7 mouse cellular contexts compared by ENCODE assay signal in the genomic region with DNA sequence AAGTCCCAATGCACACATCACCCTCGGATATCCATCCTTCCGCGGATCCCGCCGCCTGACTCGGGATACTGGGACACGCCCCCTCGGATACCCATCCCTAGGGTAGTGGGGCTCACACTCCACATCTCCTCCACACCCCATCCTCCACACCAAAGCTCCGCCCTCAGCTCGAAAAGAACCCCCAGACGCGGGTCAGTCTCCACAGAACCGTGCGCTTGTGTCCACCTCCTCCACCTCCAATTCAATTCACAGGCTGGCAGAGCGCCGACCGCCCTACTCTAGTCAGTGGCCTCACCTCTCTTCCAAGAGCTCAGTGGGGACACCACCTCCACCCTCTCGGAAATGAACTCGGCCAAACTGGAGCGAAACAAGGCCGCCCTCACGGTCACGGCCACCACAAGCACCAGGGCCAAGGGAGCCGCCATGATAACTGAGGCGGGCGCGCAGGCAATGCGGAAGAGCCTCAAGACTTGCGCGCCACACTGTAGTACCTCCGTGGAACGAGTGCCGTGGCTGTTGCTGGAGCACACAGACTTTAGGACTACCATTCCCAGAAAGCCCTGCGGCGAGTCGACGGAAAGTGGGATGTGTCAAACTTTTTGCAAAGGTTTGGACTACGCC. TPM values are rescaled to one million over a fixed set of nuclear protein-coding genes. Genes with fewer than 3 reads are reported as not detected.
A peak's percentile ranks its signal among the peaks of the same experiment; 100 is the strongest.
DNase-seq lines count a peak whose midpoint lies in the region; ATAC-seq lines count a peak whose summit lies in the region.

A gene (minus strand): TSS at position 460 of the 621 bp plus-strand sequence.

- peak; percentile 95 for DNase-seq in adrenal gland, adult 2 months
- DNase-seq in embryo, embryonic 11.5 days (ENCODE audit: low read depth, low spot score), result peak; percentile 89
- DNase-seq in gastrocnemius, postnatal 36 days, result peak; percentile 83 to 85
- peak; percentile 94 to 98 for DNase-seq in left cerebral cortex, postnatal 25 days (ENCODE audit: low spot score in 2 of 2)
- DNase-seq in midbrain, embryonic 10.5 days (ENCODE audit: low spot score), result peak; percentile 89
- DNase-seq in right cerebral cortex, postnatal 4 days, result peak; percentile 86

- WGBS in intestine, embryonic 15.5 days, result under 1% methylated on average over 38 of the region's 38 CpGs
- under 1% methylated on average over 38 of the region's 38 CpGs for WGBS in midbrain, embryonic 10.5 days

- intact Hi-C loops in gastrocnemius, postnatal 36 days (cut with DNase I), result no loop called here
- intact Hi-C loops in left cerebral cortex, postnatal 25 days (cut with DNase I), result loop anchor here (1.0 kb wide), 1 partner anchor 24 kb away; a partner anchor contains a TSS

- no peaks in the 10 kb centered on the region for H3K27me3 ChIP-seq in intestine, embryonic 15.5 days (replicated peaks)
- no peaks in the 10 kb centered on the region for H3K27me3 ChIP-seq in midbrain, embryonic 10.5 days (ENCODE audit: low read depth, poor library complexity, severe bottlenecking)

- peak within 1 kb of the TSS; percentile 67 for H3K4me3 ChIP-seq in intestine, embryonic 15.5 days (replicated peaks)
- peak within 1 kb of the TSS; percentile 94 for H3K4me3 ChIP-seq in midbrain, embryonic 10.5 days

- H3K4me2 ChIP-seq in intestine, embryonic 15.5 days (replicated peaks), result peak within 1 kb of the TSS; percentile 81

- peak within 1 kb of the TSS; percentile 61 for H3K9ac ChIP-seq in intestine, embryonic 15.5 days

- H3K27ac ChIP-seq in intestine, embryonic 15.5 days, result peak within 1 kb of the TSS; percentile 74
- H3K27ac ChIP-seq in midbrain, embryonic 10.5 days (replicated peaks), result peak within 1 kb of the TSS; percentile 88

- H3K36me3 ChIP-seq in intestine, embryonic 15.5 days, result no peaks in the 10 kb centered on the region
- no peaks in the 10 kb centered on the region for H3K36me3 ChIP-seq in midbrain, embryonic 10.5 days

- peaks cover 8% of the 10 kb centered on the region for H3K4me1 ChIP-seq in intestine, embryonic 15.5 days (replicated peaks)
- H3K4me1 ChIP-seq in midbrain, embryonic 10.5 days, result peaks cover 18% of the 10 kb centered on the region

- no peaks in the 10 kb centered on the region for H3K9me3 ChIP-seq in intestine, embryonic 15.5 days
- no peaks in the 10 kb centered on the region for H3K9me3 ChIP-seq in midbrain, embryonic 10.5 days (replicated peaks)

- peak; percentile 99 for ATAC-seq in intestine, embryonic 15.5 days

RNA-seq across cellular contexts. Expression of the gene that starts here (rescaled TPM):
- 10 to 100 TPM; 41.2 to 41.5 TPM for total RNA-seq in adrenal gland, adult 2 months (2021)
- polyA plus RNA-seq in adrenal gland, adult 2 months (2012; rRNA removed), result 19.6 TPM in 2 replicates
- total RNA-seq in gastrocnemius, postnatal 36 days (2021), result 10 to 100 TPM; 23.4 to 25.4 TPM
- 57.1 and 60.1 TPM in 2 replicates for polyA plus RNA-seq in intestine, embryonic 15.5 days (2015; fragmentation: Nextera tagmentation; extraction: Ambion mirVana)
- total RNA-seq in left cerebral cortex, postnatal 25 days (2021), result 10 to 100 TPM; 29.1 to 29.5 TPM
- polyA plus RNA-seq in midbrain, embryonic 10.5 days (2016; fragmentation: Nextera tagmentation; extraction: Ambion mirVana), result 57.1 and 58.5 TPM in 2 replicates

Comparison
In these comparisons a context has a peak if more than half of its experiments do, and no peak if none do; other contexts are left out.
1. Peak in every context shown above with its lines: DNase-seq, ATAC-seq, H3K4me3 ChIP-seq and H3K27ac ChIP-seq.